Mouse (Mus musculus) kidney, adult 2 months (tissue): ENCODE results near the gene Grm8.

Experiments used
- CTCF ChIP-seq: fragments of 200-500 bp; conservative IDR thresholded peaks from 2 replicates; pipeline ENCODE4 v1.5.1; 2011; ENCODE audit warnings: low read depth, mild to moderate bottlenecking, control low read depth, low read length, moderate library complexity, mixed read lengths; ENCODE audit not compliant: insufficient read depth, insufficient read length
- POLR2A ChIP-seq: fragments of 200-500 bp; IDR thresholded peaks from one replicate; pipeline ENCODE4 v1.6.1; 2011; ENCODE audit warnings: low read depth, low read length, control low read depth

DNA sequence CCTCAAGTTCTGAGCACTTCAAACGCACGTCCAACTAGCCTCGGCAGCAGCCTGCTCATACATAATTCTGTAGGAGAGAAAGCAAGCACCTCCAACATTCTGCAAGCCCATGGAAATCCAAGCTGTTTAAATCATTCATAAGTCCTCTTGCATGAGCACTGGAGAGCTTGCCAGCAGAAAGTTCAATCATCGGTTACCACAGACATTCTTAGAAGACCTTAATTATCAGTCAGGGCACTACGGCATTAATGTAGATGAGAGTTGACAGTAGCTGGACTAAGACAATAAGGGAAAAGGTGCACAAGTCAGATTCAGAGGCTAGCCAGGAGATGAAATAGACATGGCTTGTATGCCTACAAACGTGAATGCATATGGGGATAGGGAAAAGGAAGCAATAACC lies 42.5 kb downstream of the Grm8 start:
- TF ChIP-seq POLR2A (no peak), CTCF (no peak)
